Mouse (Mus musculus): ENCODE results near the gene Rasgef1b.

DNA sequence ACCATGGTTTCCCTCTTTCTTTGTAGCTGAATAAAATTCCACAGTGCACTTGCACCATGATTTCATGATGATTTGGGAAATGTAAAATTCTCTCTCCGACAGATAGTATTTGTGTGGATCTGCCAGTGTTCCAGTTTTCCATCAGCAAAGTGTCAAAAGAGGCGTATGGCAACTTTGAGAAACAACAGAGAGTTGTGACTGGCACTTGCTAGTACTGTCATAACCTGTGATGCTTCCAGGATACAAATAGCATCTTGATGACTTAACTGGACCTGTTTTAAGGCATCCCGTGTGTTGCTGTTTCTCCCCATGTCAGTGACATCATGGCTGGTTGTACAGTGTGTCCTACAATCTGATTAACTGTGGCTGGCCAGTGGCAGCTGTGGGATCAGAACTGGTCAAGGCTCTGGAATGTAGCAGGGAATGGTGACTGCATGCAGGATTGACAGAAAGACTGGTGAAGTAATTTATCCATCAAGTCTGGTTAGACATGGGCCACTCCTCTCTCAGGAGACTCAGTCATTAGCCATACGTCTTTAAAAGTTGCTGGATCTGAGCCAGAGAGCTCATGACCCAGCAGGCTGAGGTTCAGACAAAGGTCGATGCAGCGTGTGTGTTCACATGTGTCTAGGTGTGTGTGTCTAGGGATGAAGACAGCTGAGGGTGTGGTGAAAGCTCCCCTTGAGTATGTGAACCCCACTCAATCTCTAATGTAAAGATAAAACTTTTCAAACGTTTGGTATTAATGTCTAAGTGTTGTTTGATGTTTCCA lies 328.8 kb downstream of the Rasgef1b start:
- no peak for TF ChIP-seq CTCF (IDR thresholded peaks at IDR 0.05; ENCODE audit: extremely low read depth, insufficient read depth, low read length)
- no peak for TF ChIP-seq POLR2A (IDR thresholded peaks at IDR 0.05; ENCODE audit: extremely low read depth, insufficient read depth, low read length)

All from cortical plate, adult 2 months (tissue).